Mouse (Mus musculus): ENCODE results near the gene Rps12-ps3. TPM values are rescaled to one million over a fixed set of nuclear protein-coding genes. Genes with fewer than 3 reads are reported as not detected.
A peak's percentile ranks its signal among the peaks of the same experiment; 100 is the strongest.

The Rps12-ps3 gene
- polyA plus RNA-seq (2014; fragmentation: Nextera tagmentation; extraction: Ambion mirVana) = 12.4 and 27.5 TPM in 2 replicates

DNA sequence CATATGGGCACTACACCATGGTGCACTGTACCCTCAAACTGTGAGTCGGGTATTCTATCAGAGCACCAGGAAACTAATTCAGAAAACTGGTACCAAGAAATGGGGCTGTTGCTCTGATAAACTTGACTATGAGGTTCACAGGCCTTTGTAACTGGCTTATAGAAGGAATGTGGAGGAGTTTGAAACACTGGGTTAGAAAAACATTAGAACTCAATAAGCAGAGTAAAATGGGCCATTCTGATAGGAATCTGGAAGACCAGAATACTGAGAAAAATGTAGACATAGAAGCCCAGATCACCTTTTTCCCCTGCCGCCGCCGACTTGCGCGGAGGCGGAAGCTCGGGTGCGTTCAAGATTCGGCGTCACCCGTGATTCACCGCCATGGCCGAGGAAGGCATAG, at the start of gene Rps12-ps3:
Gene Rps12-ps3 (plus strand): TSS at position 301 of the 400 bp plus-strand sequence.
- no peak for ATAC-seq (ENCODE audit: insufficient number of reproducible peaks, low FRiP score, low TSS enrichment, low read depth)

DNA sequence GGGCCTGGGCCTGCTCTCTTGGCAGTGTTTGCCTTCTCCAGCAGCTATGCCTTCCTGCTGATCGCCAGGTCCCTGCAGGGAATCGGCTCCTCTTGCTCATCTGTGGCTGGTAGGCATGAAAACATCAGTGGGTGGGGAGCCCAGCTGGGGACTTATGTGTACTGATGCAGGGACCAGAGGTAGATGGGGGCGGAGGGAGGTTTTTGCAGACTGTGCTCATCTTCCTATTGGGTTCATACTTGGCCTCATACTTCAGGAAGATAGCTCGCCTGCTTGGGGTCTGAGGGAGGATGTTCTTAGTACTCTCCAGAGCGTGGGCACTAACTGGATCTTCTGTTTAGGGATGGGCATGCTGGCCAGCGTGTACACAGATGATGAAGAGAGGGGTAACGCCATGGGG, 48.9 kb upstream of the Rps12-ps3 start:
- Histone ChIP-seq H3K27ac (replicated peaks; ENCODE audit: low read depth, low read length) (no peak overlapping the region), H3K9me3 (ENCODE audit: control insufficient read depth, low read length) (no peaks in the 10 kb centered on the region), H3K4me2 (ENCODE audit: low read depth, severe bottlenecking) (no peak overlapping the region), H3K36me3 (ENCODE audit: control insufficient read depth, insufficient read depth, low read length) (no peaks in the 10 kb centered on the region), H3K27me3 (ENCODE audit: control insufficient read depth, insufficient read depth, low read length) (no peaks in the 10 kb centered on the region), H3K9ac (ENCODE audit: low read length) (no peak overlapping the region), H3K4me3 (ENCODE audit: low read depth, low read length) (no peak overlapping the region), H3K4me1 (ENCODE audit: control insufficient read depth, insufficient read depth, low read length) (no peaks in the 10 kb centered on the region)
- DNase-seq (ENCODE audit: low spot score) = no peak
- 94% methylated on average over 7 of the region's 7 CpGs for WGBS
- no peak for ATAC-seq (ENCODE audit: insufficient number of reproducible peaks, low FRiP score, low TSS enrichment, low read depth)

More for the DNA sequence above, at the start of gene Rps12-ps3:
- H3K36me3 ChIP-seq (ENCODE audit: control insufficient read depth, insufficient read depth, low read length) = peaks cover 4% of the 10 kb centered on the region; the same call in 1 of the 2 replicates
- H3K4me2 ChIP-seq (ENCODE audit: low read depth, severe bottlenecking) = no peak within 1 kb of the TSS
- over 99% methylated on average over 11 of the region's 14 CpGs for WGBS
- H3K27me3 ChIP-seq (ENCODE audit: control insufficient read depth, insufficient read depth, low read length) = no peaks in the 10 kb centered on the region
- DNase-seq (ENCODE audit: low spot score) = no peak
- no peaks in the 10 kb centered on the region for H3K9me3 ChIP-seq (ENCODE audit: control insufficient read depth, low read length)
- H3K4me3 ChIP-seq (ENCODE audit: low read depth, low read length) = no peak within 1 kb of the TSS
- no peaks in the 10 kb centered on the region for H3K4me1 ChIP-seq (ENCODE audit: control insufficient read depth, insufficient read depth, low read length)
- H3K27ac ChIP-seq (replicated peaks; ENCODE audit: low read depth, low read length) = no peak within 1 kb of the TSS
- no peak within 1 kb of the TSS for H3K9ac ChIP-seq (ENCODE audit: low read length)

DNA sequence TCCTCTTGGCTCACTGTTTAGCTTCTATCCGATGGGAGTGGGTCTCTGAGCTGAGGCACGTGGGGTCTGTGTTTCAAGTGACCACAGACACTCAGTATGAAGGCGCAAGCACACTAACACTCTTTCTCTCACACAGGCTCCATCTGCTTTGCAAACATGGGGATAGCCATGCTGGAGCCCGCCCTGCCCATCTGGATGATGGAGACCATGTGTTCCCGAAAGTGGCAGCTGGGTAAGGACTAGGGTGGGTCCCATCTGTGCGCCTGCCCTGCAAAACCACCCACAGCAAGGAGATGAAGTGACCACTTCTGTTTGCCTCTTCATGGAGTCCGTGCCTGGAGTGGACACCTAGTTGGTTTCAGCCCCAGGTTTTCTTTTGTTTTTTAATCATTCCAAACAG, 45.7 kb upstream of the Rps12-ps3 start:
- Histone ChIP-seq H3K9ac (ENCODE audit: low read length) (no peak overlapping the region), H3K4me1 (ENCODE audit: control insufficient read depth, insufficient read depth, low read length) (no peaks in the 10 kb centered on the region), H3K9me3 (ENCODE audit: control insufficient read depth, low read length) (no peaks in the 10 kb centered on the region), H3K27ac (replicated peaks; ENCODE audit: low read depth, low read length) (no peak overlapping the region), H3K27me3 (ENCODE audit: control insufficient read depth, insufficient read depth, low read length) (no peaks in the 10 kb centered on the region), H3K4me2 (ENCODE audit: low read depth, severe bottlenecking) (no peak overlapping the region), H3K36me3 (ENCODE audit: control insufficient read depth, insufficient read depth, low read length) (no peaks in the 10 kb centered on the region), H3K4me3 (ENCODE audit: low read depth, low read length) (no peak overlapping the region)
- ATAC-seq (ENCODE audit: insufficient number of reproducible peaks, low FRiP score, low TSS enrichment, low read depth) (no peak), DNase-seq (ENCODE audit: low spot score) (no peak)
- WGBS = 77% methylated on average over 7 of the region's 7 CpGs

DNA sequence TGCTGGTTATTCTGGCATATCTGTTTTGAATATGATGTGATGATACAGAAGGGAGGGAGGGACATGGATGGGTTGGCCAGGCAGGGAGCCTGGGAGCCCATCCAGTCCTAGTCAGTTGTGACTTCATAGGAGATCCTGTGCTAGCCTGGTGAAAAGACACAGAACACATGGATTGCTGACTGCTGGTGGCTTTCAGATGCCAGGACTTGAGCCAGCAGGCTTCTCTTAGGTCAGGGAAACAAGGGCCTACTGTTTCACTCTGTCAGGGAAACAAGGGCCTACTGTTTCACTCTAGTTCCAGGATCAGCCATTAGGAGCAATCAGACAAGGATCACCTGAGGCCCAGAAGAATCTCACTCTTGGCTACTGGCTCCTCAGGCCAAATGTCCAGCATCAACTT, 41.2 kb upstream of the Rps12-ps3 start:
- H3K27ac ChIP-seq (replicated peaks; ENCODE audit: low read depth, low read length) = no peak overlapping the region; the same call in 1 of the 2 replicates
- ATAC-seq (ENCODE audit: insufficient number of reproducible peaks, low FRiP score, low TSS enrichment, low read depth) (no peak), DNase-seq (ENCODE audit: low spot score) (no peak)

DNA sequence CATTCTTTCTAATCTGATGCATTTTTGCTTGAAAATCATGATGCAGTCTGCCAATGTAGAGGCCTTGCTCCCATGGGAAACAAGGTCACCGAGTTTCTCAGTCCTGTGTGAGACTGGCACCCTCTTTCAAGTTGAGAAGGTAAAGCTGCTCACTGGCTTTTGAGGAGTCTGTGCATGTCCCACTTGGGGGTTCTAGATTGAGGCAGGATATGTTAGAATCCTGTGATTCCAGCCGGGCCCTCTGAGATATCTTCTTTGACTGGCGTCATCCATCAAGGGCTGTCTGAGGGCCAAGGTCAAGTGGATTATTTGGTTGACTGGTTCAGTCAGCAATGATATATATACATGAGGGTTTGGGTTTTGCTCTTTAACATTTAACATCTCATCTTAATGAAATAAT, 40.1 kb upstream of the Rps12-ps3 start:
- Histone ChIP-seq H3K9me3 (ENCODE audit: control insufficient read depth, low read length) (no peaks in the 10 kb centered on the region), H3K9ac (ENCODE audit: low read length) (no peak overlapping the region), H3K4me1 (ENCODE audit: control insufficient read depth, insufficient read depth, low read length) (no peaks in the 10 kb centered on the region), H3K27ac (replicated peaks; ENCODE audit: low read depth, low read length) (no peak overlapping the region), H3K4me2 (ENCODE audit: low read depth, severe bottlenecking) (no peak overlapping the region), H3K27me3 (ENCODE audit: control insufficient read depth, insufficient read depth, low read length) (no peaks in the 10 kb centered on the region), H3K4me3 (ENCODE audit: low read depth, low read length) (no peak overlapping the region), H3K36me3 (ENCODE audit: control insufficient read depth, insufficient read depth, low read length) (no peaks in the 10 kb centered on the region; the same call in 1 of the 2 replicates)
- WGBS = 91% methylated on average over 3 of the region's 3 CpGs
- DNase-seq (ENCODE audit: low spot score) (no peak), ATAC-seq (ENCODE audit: insufficient number of reproducible peaks, low FRiP score, low TSS enrichment, low read depth) (no peak)

More for the DNA sequence above, 41.2 kb upstream of the Rps12-ps3 start:
- no peak overlapping the region for H3K4me2 ChIP-seq (ENCODE audit: low read depth, severe bottlenecking)
- no peaks in the 10 kb centered on the region for H3K4me1 ChIP-seq (ENCODE audit: control insufficient read depth, insufficient read depth, low read length)
- H3K9me3 ChIP-seq (ENCODE audit: control insufficient read depth, low read length) = no peaks in the 10 kb centered on the region
- H3K9ac ChIP-seq (ENCODE audit: low read length) = no peak overlapping the region
- H3K4me3 ChIP-seq (ENCODE audit: low read depth, low read length) = no peak overlapping the region
- H3K27me3 ChIP-seq (ENCODE audit: control insufficient read depth, insufficient read depth, low read length) = no peaks in the 10 kb centered on the region
- no peaks in the 10 kb centered on the region for H3K36me3 ChIP-seq (ENCODE audit: control insufficient read depth, insufficient read depth, low read length)

DNA sequence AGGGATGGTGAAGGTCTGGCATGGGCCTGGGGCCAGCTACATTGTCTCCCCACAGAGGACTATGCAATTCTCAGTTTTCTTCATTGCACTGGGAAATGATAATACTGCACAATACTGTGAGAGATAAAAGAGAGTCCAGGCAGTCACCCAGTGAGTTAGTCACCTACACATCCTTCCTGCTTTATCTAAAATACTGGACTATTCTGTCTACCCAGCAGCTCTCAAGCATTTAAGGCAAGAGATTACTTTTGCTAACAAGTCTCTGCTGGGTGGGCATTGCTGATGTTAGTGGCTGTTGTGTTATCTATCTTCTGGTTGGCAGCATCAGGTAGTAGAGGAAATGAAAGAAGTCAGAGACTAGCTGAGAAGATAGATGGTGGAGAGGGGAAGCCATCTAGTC, 33.0 kb upstream of the Rps12-ps3 start:
- no peak overlapping the region for H3K27ac ChIP-seq (replicated peaks; ENCODE audit: low read depth, low read length)
- no peaks in the 10 kb centered on the region for H3K9me3 ChIP-seq (ENCODE audit: control insufficient read depth, low read length)
- ATAC-seq (ENCODE audit: insufficient number of reproducible peaks, low FRiP score, low TSS enrichment, low read depth) = no peak
- H3K9ac ChIP-seq (ENCODE audit: low read length) = no peak overlapping the region
- H3K36me3 ChIP-seq (ENCODE audit: control insufficient read depth, insufficient read depth, low read length) = no peaks in the 10 kb centered on the region; the same call in 1 of the 2 replicates
- no peak overlapping the region for H3K4me2 ChIP-seq (ENCODE audit: low read depth, severe bottlenecking)
- H3K27me3 ChIP-seq (ENCODE audit: control insufficient read depth, insufficient read depth, low read length) = no peaks in the 10 kb centered on the region
- no peak overlapping the region for H3K4me3 ChIP-seq (ENCODE audit: low read depth, low read length)
- no peak for DNase-seq (ENCODE audit: low spot score)
- H3K4me1 ChIP-seq (ENCODE audit: control insufficient read depth, insufficient read depth, low read length) = no peaks in the 10 kb centered on the region

DNA sequence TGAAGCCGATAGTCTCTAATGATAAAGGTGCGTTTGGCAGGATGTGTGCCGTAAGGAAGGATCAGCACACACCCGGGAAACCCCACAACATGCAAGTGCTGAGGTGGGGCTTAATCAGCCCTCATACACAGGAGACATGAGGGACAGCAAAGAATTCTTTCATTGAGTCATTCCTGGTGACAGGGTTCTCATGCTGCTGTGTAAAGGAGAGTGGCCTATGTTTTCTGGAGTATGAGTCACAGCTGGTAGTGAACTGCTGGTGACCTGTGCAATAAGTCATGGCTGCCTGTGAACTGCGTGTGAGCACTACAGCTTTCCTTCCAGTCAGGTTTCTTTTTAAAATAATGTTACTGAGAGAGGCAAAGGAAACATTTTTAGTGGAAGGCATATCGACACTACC, 32.3 kb upstream of the Rps12-ps3 start:
- WGBS = 86% methylated on average over 6 of the region's 6 CpGs
- DNase-seq (ENCODE audit: low spot score) = no peak
- no peaks in the 10 kb centered on the region for H3K27me3 ChIP-seq (ENCODE audit: control insufficient read depth, insufficient read depth, low read length)
- no peak overlapping the region for H3K4me3 ChIP-seq (ENCODE audit: low read depth, low read length)
- no peaks in the 10 kb centered on the region for H3K9me3 ChIP-seq (ENCODE audit: control insufficient read depth, low read length)
- no peak overlapping the region for H3K27ac ChIP-seq (replicated peaks; ENCODE audit: low read depth, low read length)
- no peak overlapping the region for H3K4me2 ChIP-seq (ENCODE audit: low read depth, severe bottlenecking)
- ATAC-seq (ENCODE audit: insufficient number of reproducible peaks, low FRiP score, low TSS enrichment, low read depth) = no peak
- H3K4me1 ChIP-seq (ENCODE audit: control insufficient read depth, insufficient read depth, low read length) = no peaks in the 10 kb centered on the region
- no peaks in the 10 kb centered on the region; the same call in 1 of the 2 replicates for H3K36me3 ChIP-seq (ENCODE audit: control insufficient read depth, insufficient read depth, low read length)
- no peak overlapping the region for H3K9ac ChIP-seq (ENCODE audit: low read length)

DNA sequence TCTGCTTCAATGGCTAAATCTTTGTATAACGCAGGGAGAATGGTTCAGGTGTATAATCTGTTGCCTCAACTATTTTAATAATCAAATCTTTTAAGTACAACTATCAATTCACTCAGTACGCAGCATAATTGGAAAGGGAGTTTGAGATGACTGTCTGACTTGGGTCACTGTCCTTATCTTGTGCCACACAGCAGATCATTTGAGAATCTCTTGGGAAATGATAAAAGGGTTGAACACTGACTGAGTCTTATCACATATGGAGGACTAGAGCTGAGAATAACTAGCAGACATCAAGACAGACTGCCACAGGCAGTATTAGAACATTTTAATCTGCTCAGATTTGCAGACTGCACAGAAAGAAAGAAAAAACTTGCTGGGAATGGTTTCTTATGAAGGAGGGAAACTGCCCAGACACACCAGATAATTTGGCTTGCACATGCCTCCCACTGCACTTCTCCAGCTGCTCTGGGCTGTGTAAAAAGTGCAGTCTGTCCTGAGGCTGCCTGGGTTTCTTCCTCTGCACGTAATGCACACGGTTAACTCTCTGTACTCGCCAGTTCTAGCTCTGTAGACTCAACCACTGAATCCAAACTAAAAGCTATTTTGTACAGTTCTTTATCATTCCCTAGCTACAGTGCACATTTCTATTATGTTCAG, 29.8 kb upstream of the Rps12-ps3 start:
- Histone ChIP-seq H3K27ac (replicated peaks; ENCODE audit: low read depth, low read length) (no peak overlapping the region), H3K36me3 (ENCODE audit: control insufficient read depth, insufficient read depth, low read length) (no peaks in the 10 kb centered on the region), H3K4me2 (ENCODE audit: low read depth, severe bottlenecking) (0 out of 2 replicates have a peak overlapping the region, but pooled peaks have one; percentile 15), H3K4me1 (ENCODE audit: control insufficient read depth, insufficient read depth, low read length) (no peaks in the 10 kb centered on the region), H3K9ac (ENCODE audit: low read length) (no peak overlapping the region), H3K4me3 (ENCODE audit: low read depth, low read length) (no peak overlapping the region), H3K9me3 (ENCODE audit: control insufficient read depth, low read length) (no peaks in the 10 kb centered on the region), H3K27me3 (ENCODE audit: control insufficient read depth, insufficient read depth, low read length) (no peaks in the 10 kb centered on the region)
- WGBS = 89% methylated on average over 5 of the region's 5 CpGs
- ATAC-seq (ENCODE audit: insufficient number of reproducible peaks, low FRiP score, low TSS enrichment, low read depth) (no peak), DNase-seq (ENCODE audit: low spot score) (no peak)

DNA sequence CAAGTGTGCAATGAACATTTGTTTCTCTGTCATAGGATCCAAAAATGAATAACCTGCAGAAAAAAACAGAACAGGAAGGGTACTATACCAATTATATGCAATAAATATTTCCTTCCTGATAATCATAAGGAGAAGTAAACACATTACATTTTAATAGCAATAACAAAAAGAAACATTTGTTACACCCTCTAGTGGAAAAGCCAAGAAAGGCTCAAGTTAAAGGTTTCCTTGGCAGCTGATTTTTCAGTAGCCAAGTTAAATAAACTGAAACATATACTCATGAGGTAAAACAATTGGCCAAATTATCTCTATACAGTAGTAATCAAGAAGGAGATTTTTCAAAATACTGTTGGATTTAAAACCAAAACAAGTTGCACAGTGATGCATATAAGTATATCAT, 6.8 kb upstream of the Rps12-ps3 start:
- Histone ChIP-seq H3K4me3 (ENCODE audit: low read depth, low read length) (no peak overlapping the region), H3K9ac (ENCODE audit: low read length) (no peak overlapping the region), H3K4me1 (ENCODE audit: control insufficient read depth, insufficient read depth, low read length) (no peaks in the 10 kb centered on the region), H3K4me2 (ENCODE audit: low read depth, severe bottlenecking) (no peak overlapping the region), H3K27ac (replicated peaks; ENCODE audit: low read depth, low read length) (no peak overlapping the region), H3K27me3 (ENCODE audit: control insufficient read depth, insufficient read depth, low read length) (no peaks in the 10 kb centered on the region), H3K36me3 (ENCODE audit: control insufficient read depth, insufficient read depth, low read length) (no peaks in the 10 kb centered on the region; the same call in 1 of the 2 replicates), H3K9me3 (ENCODE audit: control insufficient read depth, low read length) (no peaks in the 10 kb centered on the region)
- ATAC-seq (ENCODE audit: insufficient number of reproducible peaks, low FRiP score, low TSS enrichment, low read depth) (no peak), DNase-seq (ENCODE audit: low spot score) (no peak)
